Mouse (Mus musculus): ENCODE measurements at regions not wholly inside any gene's neighbourhood (a gene's known extent, or its start where the extent isn't known, plus 50 kb on each side); places are given as distances from the start of the nearest gene placed in this dataset.

DNA sequence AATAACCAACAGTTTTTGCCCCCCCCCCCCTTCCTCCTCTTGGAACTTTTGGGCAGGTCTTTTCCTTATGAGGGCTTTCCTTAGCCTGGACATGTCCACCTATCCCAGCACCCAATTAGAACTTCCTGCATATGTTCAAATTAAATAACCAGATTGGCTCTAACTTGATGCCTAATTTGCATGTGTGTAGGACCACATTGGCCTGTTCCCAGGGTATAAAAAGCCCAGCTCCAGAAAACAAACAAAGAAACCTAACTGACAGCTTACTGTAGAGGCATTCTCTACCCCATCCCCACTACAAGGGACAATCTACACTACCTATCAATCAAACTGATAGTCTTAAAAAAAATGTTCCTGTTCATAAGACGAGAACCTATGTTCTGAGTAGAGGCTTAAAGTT, 232.6 kb downstream of the Ube2cbp start:
- no peak overlapping the region for H3K9ac ChIP-seq
- WGBS (ENCODE audit: insufficient replicate concordance): 37% methylated on average over 1 of the region's 1 CpGs
- no peak overlapping the region for H3K4me3 ChIP-seq (replicated peaks)
- H3K4me2 ChIP-seq: no peak overlapping the region
- ATAC-seq (ENCODE audit: low read depth) (no peak), DNase-seq (no peak)
- no peaks in the 10 kb centered on the region for H3K36me3 ChIP-seq
- no peaks in the 10 kb centered on the region for H3K9me3 ChIP-seq (replicated peaks)
- no peak overlapping the region for H3K27ac ChIP-seq
- H3K27me3 ChIP-seq: no peaks in the 10 kb centered on the region
- no peaks in the 10 kb centered on the region for H3K4me1 ChIP-seq (replicated peaks)

GRCm38 (mm10) chr9:86233775-86234174, 231.0 kb downstream of the Ube2cbp start:
- H3K4me2 ChIP-seq: no peak overlapping the region
- ATAC-seq (ENCODE audit: low read depth): peak; percentile 77
- WGBS (ENCODE audit: insufficient replicate concordance): 43% methylated on average over 7 of the region's 7 CpGs
- no peaks in the 10 kb centered on the region for H3K27me3 ChIP-seq
- H3K9ac ChIP-seq: no peak overlapping the region
- no peak overlapping the region for H3K4me3 ChIP-seq (replicated peaks)
- no peaks in the 10 kb centered on the region for H3K9me3 ChIP-seq (replicated peaks)
- DNase-seq: no peak
- no peaks in the 10 kb centered on the region for H3K36me3 ChIP-seq
- H3K4me1 ChIP-seq (replicated peaks): no peaks in the 10 kb centered on the region
- H3K27ac ChIP-seq: no peak overlapping the region

DNA sequence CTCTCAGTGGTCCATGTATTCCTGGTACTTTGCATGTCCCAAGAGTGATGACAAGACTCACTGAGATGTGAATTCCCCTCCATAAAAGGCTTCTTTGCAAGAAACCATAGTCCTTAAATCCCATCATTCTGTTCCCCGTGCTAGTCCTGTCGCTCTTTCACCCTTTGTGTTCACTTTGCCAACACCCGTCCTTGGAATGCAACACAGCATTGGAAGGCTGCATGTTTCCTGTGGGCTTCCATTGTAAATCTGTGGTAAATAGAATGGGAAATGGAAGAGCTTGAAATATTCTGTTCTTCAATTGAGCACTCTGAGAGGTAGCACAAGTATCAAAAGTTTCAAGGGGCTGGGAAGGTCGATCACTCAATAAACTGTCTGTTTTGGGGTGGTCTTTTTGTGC, 226.1 kb downstream of the Ube2cbp start:
- H3K4me2 ChIP-seq: no peak overlapping the region
- ATAC-seq (ENCODE audit: low read depth) (no peak), DNase-seq (no peak)
- no peak overlapping the region for H3K27ac ChIP-seq
- H3K9me3 ChIP-seq (replicated peaks): no peaks in the 10 kb centered on the region
- H3K4me1 ChIP-seq (replicated peaks): no peaks in the 10 kb centered on the region
- no peak overlapping the region for H3K9ac ChIP-seq
- H3K27me3 ChIP-seq: no peaks in the 10 kb centered on the region
- WGBS (ENCODE audit: insufficient replicate concordance): 67% methylated on average over 4 of the region's 4 CpGs
- no peak overlapping the region for H3K4me3 ChIP-seq (replicated peaks)
- no peaks in the 10 kb centered on the region for H3K36me3 ChIP-seq

GRCm38 (mm10) chr9:86240287-86240686, 224.5 kb downstream of the Ube2cbp start:
- Histone ChIP-seq H3K4me3 (replicated peaks) (no peak overlapping the region), H3K36me3 (no peaks in the 10 kb centered on the region), H3K27me3 (no peaks in the 10 kb centered on the region), H3K9me3 (replicated peaks) (no peaks in the 10 kb centered on the region), H3K9ac (no peak overlapping the region), H3K4me1 (replicated peaks) (no peaks in the 10 kb centered on the region), H3K27ac (no peak overlapping the region), H3K4me2 (no peak overlapping the region)
- ATAC-seq (ENCODE audit: low read depth) (no peak), DNase-seq (peak; percentile 1)
- WGBS (ENCODE audit: insufficient replicate concordance): 11% methylated on average over 2 of the region's 2 CpGs

DNA sequence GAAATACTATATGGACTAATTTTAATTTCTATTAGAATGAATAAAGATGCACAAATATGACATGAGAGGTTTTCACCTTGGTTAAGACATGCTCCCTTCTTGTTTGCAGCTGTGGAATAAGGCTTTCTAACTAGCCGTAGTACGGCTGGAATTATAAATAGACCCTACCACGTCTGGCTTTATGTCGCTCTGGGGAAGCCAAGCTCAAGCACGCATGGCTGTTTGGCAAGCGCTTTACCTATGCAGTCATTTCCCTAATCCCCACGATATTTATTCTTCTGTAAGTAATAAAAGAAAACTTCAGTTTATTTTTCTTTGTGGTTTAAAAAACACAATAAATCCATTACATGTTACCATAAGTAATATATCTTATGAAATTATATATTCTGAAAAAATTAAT, 223.9 kb downstream of the Ube2cbp start:
- WGBS (ENCODE audit: insufficient replicate concordance): 64% methylated on average over 7 of the region's 7 CpGs
- H3K4me2 ChIP-seq: no peak overlapping the region

GRCm38 (mm10) chr9:86250197-86250596, 214.6 kb downstream of the Ube2cbp start:
- WGBS (ENCODE audit: insufficient replicate concordance): 69% methylated on average over 3 of the region's 3 CpGs
- ATAC-seq (ENCODE audit: low read depth): no peak
- H3K9ac ChIP-seq: no peak overlapping the region
- H3K4me2 ChIP-seq: no peak overlapping the region
- no peak overlapping the region for H3K4me3 ChIP-seq (replicated peaks)
- no peaks in the 10 kb centered on the region for H3K36me3 ChIP-seq
- DNase-seq: no peak
- H3K27ac ChIP-seq: no peak overlapping the region
- no peaks in the 10 kb centered on the region for H3K27me3 ChIP-seq
- no peaks in the 10 kb centered on the region for H3K4me1 ChIP-seq (replicated peaks)
- H3K9me3 ChIP-seq (replicated peaks): no peaks in the 10 kb centered on the region

More for the DNA sequence above, 223.9 kb downstream of the Ube2cbp start:
- no peaks in the 10 kb centered on the region for H3K9me3 ChIP-seq (replicated peaks)
- H3K27me3 ChIP-seq: no peaks in the 10 kb centered on the region
- no peaks in the 10 kb centered on the region for H3K4me1 ChIP-seq (replicated peaks)
- DNase-seq (no peak), ATAC-seq (ENCODE audit: low read depth) (no peak)
- no peaks in the 10 kb centered on the region for H3K36me3 ChIP-seq
- no peak overlapping the region for H3K27ac ChIP-seq
- no peak overlapping the region for H3K4me3 ChIP-seq (replicated peaks)
- no peak overlapping the region for H3K9ac ChIP-seq

DNA sequence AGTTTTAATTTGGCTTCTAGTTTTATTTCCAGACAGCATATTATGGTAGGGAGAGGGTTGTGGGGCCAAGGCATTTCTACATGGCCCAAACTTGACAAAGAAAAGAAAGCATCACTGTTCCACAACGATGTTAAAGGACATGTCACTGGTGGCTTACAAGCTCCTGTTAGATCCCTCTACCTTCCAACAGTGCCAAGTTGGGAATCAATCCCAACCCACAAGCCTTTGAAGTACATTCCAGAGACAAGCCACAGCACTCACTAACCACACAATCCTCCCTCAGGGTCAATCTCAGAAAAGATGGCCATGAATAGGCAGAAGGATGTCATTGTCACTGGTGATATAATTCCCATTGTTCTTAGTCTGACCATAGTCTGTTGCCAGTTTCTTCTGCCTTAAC, 213.4 kb downstream of the Ube2cbp start:
- H3K4me3 ChIP-seq (replicated peaks): no peak overlapping the region
- H3K4me2 ChIP-seq: no peak overlapping the region
- no peaks in the 10 kb centered on the region for H3K4me1 ChIP-seq (replicated peaks)
- WGBS (ENCODE audit: insufficient replicate concordance): 73% methylated on average over 1 of the region's 1 CpGs
- no peak for DNase-seq
- no peaks in the 10 kb centered on the region for H3K36me3 ChIP-seq
- no peak overlapping the region for H3K9ac ChIP-seq
- H3K27me3 ChIP-seq: no peaks in the 10 kb centered on the region
- H3K9me3 ChIP-seq (replicated peaks): no peaks in the 10 kb centered on the region
- no peak overlapping the region for H3K27ac ChIP-seq
- no peak for ATAC-seq (ENCODE audit: low read depth)

All from liver, embryonic 13.5 days (tissue).